Mouse (Mus musculus): ENCODE results near the gene Trak1.

- TF ChIP-seq CTCF (IDR thresholded peaks at IDR 0.05; ENCODE audit: borderline replicate concordance, insufficient read depth, low read length) (no peak), POLR2A (IDR thresholded peaks at IDR 0.05; ENCODE audit: low read depth, low read length) (no peak)
These were observed 69.6 kb downstream of the Trak1 start for GRCm38 (mm10) chr9:121366864-121367245.
